Mouse (Mus musculus) myocyte (in vitro differentiated cells): ENCODE data around the gene Pogz. TPM values are rescaled to one million over a fixed set of nuclear protein-coding genes. Genes with fewer than 3 reads are reported as not detected.
"Not testable (repeated sequence)": the region's sequence is repeated elsewhere in the genome, so short reads cannot be mapped to it uniquely, and the experiment has no call there.

Experiments used
- H3K27me3 ChIP-seq: one replicate; pipeline ENCODE4 v1.6.1; 2011; ENCODE audit not compliant: control insufficient read depth, insufficient read depth, insufficient read length
- H3K36me3 ChIP-seq: one replicate; pipeline ENCODE4 v1.6.1; 2011; ENCODE audit not compliant: control insufficient read depth, insufficient read depth
- H3K4me2 ChIP-seq: one replicate; pipeline ENCODE4 v1.6.1; 2011; ENCODE audit warnings: low read depth, control low read depth
- H3K4me3 ChIP-seq: one replicate; pipeline ENCODE4 v1.5.1; 2011; ENCODE audit warnings: mild to moderate bottlenecking, control low read depth, moderate library complexity
- H3K79me2 ChIP-seq: one replicate; pipeline ENCODE4 v1.6.1; 2011; ENCODE audit not compliant: control insufficient read depth, insufficient read depth
- H3ac ChIP-seq: one replicate; pipeline ENCODE4 v1.6.1; 2011; ENCODE audit not compliant: control insufficient read depth, insufficient read length
- CEBPB ChIP-seq: IDR thresholded peaks from 2 replicates; pipeline ENCODE4 v1.6.1; 2011; ENCODE audit warnings: mild to moderate bottlenecking, moderate library complexity; ENCODE audit not compliant: poor library complexity, insufficient read depth, severe bottlenecking
- E2F4 ChIP-seq: IDR thresholded peaks from one replicate; pipeline ENCODE4 v1.6.1; 2011; ENCODE audit warnings: mild to moderate bottlenecking, control low read depth, moderate library complexity; ENCODE audit not compliant: insufficient read depth
- MAX ChIP-seq: IDR thresholded peaks from one replicate; pipeline ENCODE4 v1.6.1; 2011; ENCODE audit warnings: low read depth, mild to moderate bottlenecking, control low read depth
- MYOD1 ChIP-seq, 3 experiments: IDR thresholded peaks; one replicate each; pipeline ENCODE4 v1.6.1; 2011; ENCODE audit warnings: control low read depth in 2 of 3, low read depth in 2 of 3, mild to moderate bottlenecking in 2 of 3, moderate library complexity in 1 of 3; ENCODE audit not compliant: insufficient read length in 2 of 3, control insufficient read depth in 1 of 3
- MYOG ChIP-seq, 3 experiments: IDR thresholded peaks; one replicate each; pipeline ENCODE4 v1.6.1; 2011; ENCODE audit warnings: control low read depth in 2 of 3, low read depth in 2 of 3, mild to moderate bottlenecking in 2 of 3; ENCODE audit not compliant: insufficient read length in 2 of 3, control insufficient read depth in 1 of 3, insufficient read depth in 1 of 3
- POLR2A ChIP-seq: IDR thresholded peaks from one replicate; pipeline ENCODE4 v1.6.1; 2011; ENCODE audit warnings: low read depth, mild to moderate bottlenecking, control low read depth, moderate library complexity; ENCODE audit not compliant: insufficient read length
- POLR2AphosphoS2 ChIP-seq: IDR thresholded peaks from one replicate; pipeline ENCODE4 v1.6.1; 2011; ENCODE audit warnings: low read depth, control low read depth; ENCODE audit not compliant: insufficient read length
- REST ChIP-seq: IDR thresholded peaks from one replicate; pipeline ENCODE4 v1.6.1; 2011; ENCODE audit warnings: mild to moderate bottlenecking, control low read depth, moderate library complexity; ENCODE audit not compliant: insufficient read depth, insufficient read length
- SRF ChIP-seq: IDR thresholded peaks from one replicate; pipeline ENCODE4 v1.6.1; 2011; ENCODE audit warnings: low read depth; ENCODE audit not compliant: control insufficient read depth, insufficient read length
- TCF12 ChIP-seq: IDR thresholded peaks from one replicate; pipeline ENCODE4 v1.6.1; 2011; ENCODE audit warnings: mild to moderate bottlenecking, control low read depth; ENCODE audit not compliant: poor library complexity, insufficient read depth, severe bottlenecking
- TCF3 ChIP-seq: IDR thresholded peaks from one replicate; pipeline ENCODE4 v1.6.1; 2011; ENCODE audit warnings: low read depth, control low read depth; ENCODE audit not compliant: insufficient read length
- USF1 ChIP-seq: IDR thresholded peaks from one replicate; pipeline ENCODE4 v1.6.1; 2011; ENCODE audit warnings: low read depth, mild to moderate bottlenecking, control low read depth, moderate library complexity
- polyA plus RNA-seq: library from polyadenylated mRNA; unstranded; fragments of >200 nt; fragmentation: generic; extraction: Trizol; gene quantifications from one replicate; pipeline ENCODE4 v1.2.1, GENCODE M21; 2012; ENCODE audit warnings: missing spikeins

Gene Pogz
- polyA plus RNA-seq, 1 experiment = 11.5 TPM

- H3K79me2 ChIP-seq = no peaks in the 10 kb centered on the region
- H3K4me2 ChIP-seq = no peak overlapping the region
- H3K36me3 ChIP-seq = no peaks in the 10 kb centered on the region
- H3K4me3 ChIP-seq = no peak overlapping the region
- H3K27me3 ChIP-seq = peaks cover 13% of the 10 kb centered on the region
- no peak for TF ChIP-seq TCF12
- no peak for TF ChIP-seq SRF
- no peak for TF ChIP-seq MYOD1 (IDR thresholded peaks at IDR 0.05; ENCODE audit: control insufficient read depth in 1 of 3, insufficient read length in 2 of 3, low read depth in 2 of 3)
- TF ChIP-seq CEBPB = no peak
- TF ChIP-seq USF1 = no peak
- no peak for TF ChIP-seq MAX
- no peak for TF ChIP-seq E2F4
- TF ChIP-seq POLR2AphosphoS2 = no peak
- TF ChIP-seq MYOG (IDR thresholded peaks at IDR 0.05; ENCODE audit: control insufficient read depth in 1 of 3, insufficient read depth in 1 of 3, insufficient read length in 2 of 3, low read depth in 2 of 3) = no peak
- TF ChIP-seq REST = no peak
- TF ChIP-seq TCF3 = no peak
- no peak for TF ChIP-seq POLR2A
- H3ac ChIP-seq = no peak overlapping the region
Observed at GRCm38 (mm10) chr3:94894076-94894475, 56.7 kb downstream of the Pogz start.

- H3K4me3 ChIP-seq = no peak overlapping the region
- H3K27me3 ChIP-seq = peaks cover 9% of the 10 kb centered on the region
- no peak overlapping the region for H3ac ChIP-seq
- TF ChIP-seq E2F4 (no peak), USF1 (no peak), TCF12 (no peak), MAX (no peak), MYOD1 (IDR thresholded peaks at IDR 0.05; ENCODE audit: control insufficient read depth in 1 of 3, insufficient read length in 2 of 3, low read depth in 2 of 3) (no peak), POLR2A (no peak), TCF3 (no peak), SRF (no peak), CEBPB (no peak), REST (no peak), POLR2AphosphoS2 (no peak), MYOG (IDR thresholded peaks at IDR 0.05; ENCODE audit: control insufficient read depth in 1 of 3, insufficient read depth in 1 of 3, insufficient read length in 2 of 3, low read depth in 2 of 3) (no peak)
- no peaks in the 10 kb centered on the region for H3K79me2 ChIP-seq
- no peak overlapping the region for H3K4me2 ChIP-seq
- H3K36me3 ChIP-seq = no peaks in the 10 kb centered on the region
Observed at GRCm38 (mm10) chr3:94902747-94903146, 65.4 kb downstream of the Pogz start.

GRCm38 (mm10) chr3:94904759-94905158 lies 67.4 kb downstream of the Pogz start:
- H3K4me2 ChIP-seq, H3K36me3 ChIP-seq, H3K4me3 ChIP-seq, H3K79me2 ChIP-seq, H3ac ChIP-seq, H3K27me3 ChIP-seq: not testable (repeated sequence)

- no peak overlapping the region for H3K4me2 ChIP-seq
- peaks cover 5% of the 10 kb centered on the region for H3K27me3 ChIP-seq
- H3K79me2 ChIP-seq = no peaks in the 10 kb centered on the region
- H3K4me3 ChIP-seq = no peak overlapping the region
- no peaks in the 10 kb centered on the region for H3K36me3 ChIP-seq
- TF ChIP-seq REST = no peak
- no peak for TF ChIP-seq SRF
- TF ChIP-seq E2F4 = no peak
- no peak for TF ChIP-seq TCF12
- TF ChIP-seq POLR2AphosphoS2 = no peak
- no peak for TF ChIP-seq MYOD1 (IDR thresholded peaks at IDR 0.05; ENCODE audit: control insufficient read depth in 1 of 3, insufficient read length in 2 of 3, low read depth in 2 of 3)
- no peak for TF ChIP-seq TCF3
- no peak for TF ChIP-seq USF1
- TF ChIP-seq POLR2A = no peak
- TF ChIP-seq MYOG (IDR thresholded peaks at IDR 0.05; ENCODE audit: control insufficient read depth in 1 of 3, insufficient read depth in 1 of 3, insufficient read length in 2 of 3, low read depth in 2 of 3) = no peak
- no peak for TF ChIP-seq CEBPB
- no peak for TF ChIP-seq MAX
- no peak overlapping the region for H3ac ChIP-seq
Observed at GRCm38 (mm10) chr3:94906482-94906881, 69.1 kb downstream of the Pogz start.

GRCm38 (mm10) chr3:94911050-94911693 lies 73.8 kb downstream of the Pogz start:
- Histone ChIP-seq H3K4me3 (no peak overlapping the region), H3K4me2 (no peak overlapping the region), H3K36me3 (no peaks in the 10 kb centered on the region), H3K27me3 (peaks cover 10% of the 10 kb centered on the region), H3ac (no peak overlapping the region), H3K79me2 (no peaks in the 10 kb centered on the region)
- TF ChIP-seq TCF3 = no peak
- no peak for TF ChIP-seq TCF12
- TF ChIP-seq CEBPB = no peak
- no peak for TF ChIP-seq POLR2A
- TF ChIP-seq USF1 = no peak
- TF ChIP-seq MYOG (IDR thresholded peaks at IDR 0.05; ENCODE audit: control insufficient read depth in 1 of 3, insufficient read depth in 1 of 3, insufficient read length in 2 of 3, low read depth in 2 of 3) = no peak
- no peak for TF ChIP-seq REST
- TF ChIP-seq MYOD1 (IDR thresholded peaks at IDR 0.05; ENCODE audit: control insufficient read depth in 1 of 3, insufficient read length in 2 of 3, low read depth in 2 of 3) = no peak
- TF ChIP-seq MAX = no peak
- no peak for TF ChIP-seq POLR2AphosphoS2
- no peak for TF ChIP-seq SRF
- no peak for TF ChIP-seq E2F4
